Comparison of ENCODE assay signal across 9 mouse cellular contexts in the genomic region with DNA sequence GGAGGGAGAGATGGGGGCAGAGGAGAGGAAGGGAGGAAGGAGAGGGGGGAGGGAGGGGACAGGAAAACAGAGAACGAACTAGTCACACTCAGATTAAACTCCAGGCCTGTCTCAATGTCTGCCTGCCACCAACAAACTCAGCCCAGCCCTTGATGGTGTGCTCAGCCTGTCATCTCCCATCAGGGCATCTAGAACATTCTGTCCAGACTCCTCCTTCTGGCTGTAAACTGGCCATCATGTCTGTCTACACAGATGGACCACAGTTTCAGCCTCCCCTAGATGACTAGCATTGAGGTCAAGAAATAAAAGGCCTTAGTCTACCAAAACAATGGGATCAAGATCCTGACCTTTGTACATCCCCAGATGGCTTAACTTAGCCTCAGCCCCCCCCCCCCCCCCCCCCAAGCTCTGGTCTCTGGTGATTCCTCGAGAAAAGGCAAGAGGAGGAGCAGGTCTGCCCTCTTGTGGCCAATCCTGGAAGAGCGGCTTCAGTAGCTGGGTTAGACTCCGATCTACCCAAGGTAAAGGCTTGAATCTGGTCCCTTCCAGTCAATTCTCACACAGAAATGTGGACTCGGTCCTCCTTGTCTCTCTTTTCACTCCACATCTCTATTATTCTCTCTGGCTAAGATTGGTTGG. TPM values are rescaled to one million over a fixed set of nuclear protein-coding genes. Genes with fewer than 3 reads are reported as not detected.
DNase-seq lines count a peak whose midpoint lies in the region; TF ChIP-seq lines count a peak whose summit lies in the region.
"Had no signal": no experiment of that assay in that cellular context is flagged by ENCODE, and none has a peak within 500 bp of the region (broad histone marks: within the 10 kb centered on the region; RNA-seq: fewer than 3 reads in every experiment).

No protein-coding gene starts in this region.

- peak; percentile 71 for TF ChIP-seq CTCF in E14TG2a.4 (conservative IDR thresholded peaks at IDR 0.05; ENCODE audit: low read length)

- peak overlapping the region; percentile 36; the same call in 1 of the 2 replicates for H3K27ac ChIP-seq in embryonic facial prominence, embryonic 10.5 days (replicated peaks)

- intact Hi-C loops in heart, postnatal 10 days (cut with DNase I) = loop anchor here (2.0 to 5.0 kb wide), 2 partner anchors 74 to 148 kb away; no protein-coding TSS in a partner anchor

- H3K27me3 ChIP-seq in E14TG2a.4 (ENCODE audit: insufficient read depth, low read length) = peaks cover 13% of the 10 kb centered on the region
- no peaks in the 10 kb centered on the region for H3K27me3 ChIP-seq in embryonic facial prominence, embryonic 10.5 days (replicated peaks; ENCODE audit: low read depth, poor library complexity, severe bottlenecking)

- no peak overlapping the region for H3K4me3 ChIP-seq in E14TG2a.4 (replicated peaks; ENCODE audit: low read length)
- no peak overlapping the region for H3K4me3 ChIP-seq in embryonic facial prominence, embryonic 10.5 days

- WGBS in embryonic facial prominence, embryonic 10.5 days = 7% methylated on average over 5 of the region's 5 CpGs

- no peaks in the 10 kb centered on the region for H3K9me3 ChIP-seq in E14TG2a.4 (ENCODE audit: low read length)
- no peaks in the 10 kb centered on the region for H3K9me3 ChIP-seq in embryonic facial prominence, embryonic 10.5 days

- peak; percentile 76 for DNase-seq in adrenal gland, postnatal 25 days
- DNase-seq in embryonic facial prominence, embryonic 10.5 days (ENCODE audit: low spot score) = peak; percentile 89
- peak; percentile 73 to 88 for DNase-seq in heart, postnatal 10 days
- peak; percentile 90 to 91 for DNase-seq in kidney, postnatal 4 days
- DNase-seq in lung, postnatal 10 days = peak; percentile 88
- DNase-seq in right cerebral cortex, adult 18-20 months = peak; percentile 80
- DNase-seq in urinary bladder, postnatal 25 days (ENCODE audit: low spot score) = peak; percentile 77

- H3K4me1 ChIP-seq in E14TG2a.4 (replicated peaks; ENCODE audit: low read depth, low read length) = peaks cover 14% of the 10 kb centered on the region
- peaks cover 16% of the 10 kb centered on the region for H3K4me1 ChIP-seq in embryonic facial prominence, embryonic 10.5 days

- peaks cover 11% of the 10 kb centered on the region for H3K36me3 ChIP-seq in E14TG2a.4 (ENCODE audit: insufficient read depth, low read length)
- no peaks in the 10 kb centered on the region for H3K36me3 ChIP-seq in embryonic facial prominence, embryonic 10.5 days (replicated peaks)

RNA-seq across cellular contexts. Expression of a gene that starts 7.5 kb away (rescaled TPM):
- 244 and 300 TPM in 2 replicates for total RNA-seq in adrenal gland, postnatal 25 days (2021)
- polyA plus RNA-seq in embryonic facial prominence, embryonic 10.5 days (2016; fragmentation: Nextera tagmentation; extraction: Ambion mirVana) = 69.5 and 76.1 TPM in 2 replicates
- total RNA-seq in heart, postnatal 10 days (2021) = 100 to 1,000 TPM; 292 to 300 TPM

RNA-seq across cellular contexts. Expression of a gene that starts 20.7 kb away (rescaled TPM):
- total RNA-seq in adrenal gland, postnatal 25 days (2021) = not detected in 2 replicates
- polyA plus RNA-seq in embryonic facial prominence, embryonic 10.5 days (2016; fragmentation: Nextera tagmentation; extraction: Ambion mirVana) = 0.17 TPM in 1 of 2 replicates, not detected in the other
- total RNA-seq in heart, postnatal 10 days (2021) = not detected
- polyA plus RNA-seq: heart, embryonic 14.5 days had no signal

RNA-seq across cellular contexts. Expression of a gene that starts 40.7 kb away (rescaled TPM):
- 84.1 and 110 TPM in 2 replicates for total RNA-seq in adrenal gland, postnatal 25 days (2021)
- 4.4 and 5.4 TPM in 2 replicates for polyA plus RNA-seq in embryonic facial prominence, embryonic 10.5 days (2016; fragmentation: Nextera tagmentation; extraction: Ambion mirVana)
- under 1 TPM; 0.43 to 0.72 TPM for total RNA-seq in heart, postnatal 10 days (2021)

Comparison
In these comparisons a context has a peak if more than half of its experiments do, and no peak if none do; other contexts are left out.
1. RNA of a gene that starts 40.7 kb away (total RNA-seq): 84.1 to 110 TPM in adrenal gland, postnatal 25 days; 0.43 to 0.72 TPM in heart, postnatal 10 days; every median in the first group is over 10 times any median in the second.
2. Peak in every context shown above with its lines, with median percentiles within 50 percentile points of each other: DNase-seq.